Mouse (Mus musculus): ENCODE data around the gene Tmem237.

The Tmem237 gene

GRCm38 (mm10) chr1:59101020-59101419 lies 19.2 kb downstream of the Tmem237 start:
- DNase-seq (ENCODE audit: low spot score in 2 of 2): no peak

- DNase-seq (ENCODE audit: low spot score in 2 of 2): no peak
Observed at GRCm38 (mm10) chr1:59094705-59095104, 25.5 kb downstream of the Tmem237 start, which contains the start of gene C2cd6. Gene C2cd6 (minus strand): TSS chr1:59094900.

DNA sequence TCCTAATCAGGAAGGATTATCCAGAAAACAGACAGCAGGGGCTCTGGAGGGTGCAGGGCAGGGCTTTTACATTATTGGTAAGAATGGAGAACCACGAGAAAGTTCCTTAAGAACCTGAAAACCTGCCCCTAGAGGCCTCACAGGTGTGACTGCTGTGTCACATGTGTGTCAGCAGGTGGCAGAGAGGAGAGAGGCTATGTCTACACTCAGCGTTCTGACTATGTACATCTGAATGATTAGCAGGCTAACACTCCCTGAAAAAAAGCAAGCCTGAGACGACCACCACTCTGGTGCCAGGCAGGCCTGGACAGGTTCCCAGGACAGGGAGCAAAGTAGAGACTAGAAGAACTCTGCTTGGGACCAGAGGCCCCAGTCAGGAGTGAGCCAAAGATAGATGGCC lies 49.3 kb downstream of the Tmem237 start:
- DNase-seq (ENCODE audit: low spot score in 2 of 2): no peak

DNA sequence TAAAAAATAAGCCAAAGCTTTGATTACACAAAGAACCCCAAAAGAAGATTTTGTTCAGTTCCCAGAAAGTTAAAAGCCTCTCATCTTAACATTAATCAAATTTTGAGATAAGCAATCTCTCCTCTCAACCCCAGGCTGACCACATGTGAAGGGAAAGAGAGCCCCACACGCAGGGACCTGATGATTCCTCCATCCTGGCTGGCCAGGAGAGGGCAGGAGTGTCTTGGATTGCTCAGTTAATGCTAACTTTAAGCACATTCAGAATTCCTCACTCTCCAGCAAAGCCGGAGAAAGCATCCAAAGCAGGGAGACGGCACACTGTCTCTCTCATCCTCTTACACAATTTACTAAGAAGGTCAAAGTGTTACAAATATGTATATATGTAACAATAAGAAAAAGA lies 52.2 kb downstream of the Tmem237 start:
- DNase-seq (ENCODE audit: low spot score in 2 of 2): peak in 1 of 2 experiments; percentile 24

- no peak for DNase-seq (ENCODE audit: low spot score in 2 of 2)
Observed at GRCm38 (mm10) chr1:59063697-59064096, 56.5 kb downstream of the Tmem237 start.

DNA sequence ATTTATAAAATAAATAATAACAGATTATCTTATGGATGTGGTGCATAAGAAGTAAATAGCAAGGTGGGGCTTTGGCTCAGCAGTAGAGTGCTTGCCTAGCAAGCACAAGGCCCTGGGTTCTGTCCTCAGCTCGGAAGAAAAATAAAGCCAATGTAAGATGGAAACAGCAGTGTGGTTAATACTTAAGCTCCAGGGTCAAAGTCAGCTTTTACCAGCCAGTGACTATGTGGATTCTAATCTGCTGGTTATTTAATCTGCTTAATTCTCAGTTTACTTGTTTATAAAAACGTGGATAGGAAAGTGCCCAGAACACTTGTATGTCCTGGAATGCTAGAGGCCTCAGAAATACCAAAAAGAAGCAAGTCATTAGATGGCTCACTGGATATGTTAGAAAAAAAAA lies 63.3 kb downstream of the Tmem237 start:
- no peak for DNase-seq (ENCODE audit: low spot score in 2 of 2)

DNA sequence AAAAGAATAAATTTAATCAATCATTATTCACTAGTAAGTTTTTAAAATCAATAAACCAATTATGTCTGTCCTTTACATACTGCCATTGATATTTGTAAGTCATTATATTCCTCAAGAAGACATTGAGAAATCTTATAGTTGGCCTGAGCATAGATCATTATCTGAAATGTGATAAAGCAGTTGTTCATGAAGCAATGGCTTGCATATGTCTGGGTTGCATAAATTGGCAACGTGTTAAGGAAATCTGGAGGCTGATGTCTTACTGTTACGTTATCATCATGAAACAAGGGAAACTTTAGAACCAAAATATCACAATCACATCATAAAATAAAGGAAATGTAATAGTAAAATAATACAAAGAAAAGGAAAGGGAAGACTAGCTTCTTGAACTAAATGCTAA lies 68.9 kb downstream of the Tmem237 start:
- no peak for DNase-seq (ENCODE audit: low spot score in 2 of 2)

All from frontal cortex, postnatal 10 days (tissue).